Mouse (Mus musculus): ENCODE measurements around the gene Dmac2. TPM values are rescaled to one million over a fixed set of nuclear protein-coding genes. Genes with fewer than 3 reads are reported as not detected.

The Dmac2 gene
- total RNA-seq, 2 experiments from 2014 or later = 36.9 to 38.6 TPM

- no peak for DNase-seq
These were observed 36.6 kb downstream of the Dmac2 start for GRCm38 (mm10) chr7:25655601-25656428.

- DNase-seq = no peak
These were observed 38.6 kb downstream of the Dmac2 start for GRCm38 (mm10) chr7:25657785-25658184.

GRCm38 (mm10) chr7:25658657-25659472 lies 39.7 kb downstream of the Dmac2 start, which contains the start of the genes Bckdha and Exosc5:
Bckdha (minus strand) TSS chr7:25658981.
Exosc5 (plus strand) TSS chr7:25659164.
- peak; percentile 99 for DNase-seq

- DNase-seq = no peak
These were observed 47.2 kb downstream of the Dmac2 start for GRCm38 (mm10) chr7:25666381-25666780.

GRCm38 (mm10) chr7:25669158-25669557 lies 49.9 kb downstream of the Dmac2 start:
- no peak for DNase-seq

GRCm38 (mm10) chr7:25669631-25670030 lies 50.4 kb downstream of the Dmac2 start:
- no peak for DNase-seq

GRCm38 (mm10) chr7:25670096-25670495 lies 50.9 kb downstream of the Dmac2 start:
- DNase-seq = no peak

GRCm38 (mm10) chr7:25671686-25672085 lies 52.5 kb downstream of the Dmac2 start:
- no peak for DNase-seq

- DNase-seq = no peak
These were observed 53.2 kb downstream of the Dmac2 start for GRCm38 (mm10) chr7:25672442-25672841.

- DNase-seq = no peak
These were observed 55.1 kb downstream of the Dmac2 start for GRCm38 (mm10) chr7:25674297-25674696.

- no peak for DNase-seq
These were observed 55.6 kb downstream of the Dmac2 start, which contains the start of gene Tmem91 for GRCm38 (mm10) chr7:25674719-25675300. Tmem91 (minus strand) TSS chr7:25675166.

Other genes starting within 250 kb of the Dmac2 start
- gene Cnfn, start 249.7 kb upstream of the Dmac2 start, total RNA-seq (2021) = not detected
- gene Lipe, start 220.7 kb upstream of the Dmac2 start, total RNA-seq (2021) = 10 to 100 TPM; 12.8 to 42.6 TPM
- not detected for gene Cxcl17, start 206.5 kb upstream of the Dmac2 start, total RNA-seq (2021)
- 1 to 10 TPM; 4.1 to 5.2 TPM for gene Ceacam1, start 141.8 kb upstream of the Dmac2 start, total RNA-seq (2021)
- gene Ceacam2, start 79.6 kb upstream of the Dmac2 start, total RNA-seq (2021) = under 1 TPM; 0.49 to 0.59 TPM
- gene Erich4, start 3.5 kb upstream of the Dmac2 start, total RNA-seq (2021) = not detected
- 1 to 10 TPM in 1 of 2 experiments, under 1 TPM in 1; 0.87 to 1.5 TPM for gene B3gnt8, start 7.2 kb downstream of the Dmac2 start, total RNA-seq (2021)
- 10 to 100 TPM; 73.7 to 80.6 TPM for gene Bckdha, start 39.6 kb downstream of the Dmac2 start, total RNA-seq (2021)
- gene Exosc5, start 39.8 kb downstream of the Dmac2 start, total RNA-seq (2021) = 10 to 100 TPM; 19.5 to 20.8 TPM
- not detected for gene Tmem91, start 55.8 kb downstream of the Dmac2 start, total RNA-seq (2021)
- 1 to 10 TPM; 8.4 to 8.8 TPM for gene B9d2, start 61.4 kb downstream of the Dmac2 start, total RNA-seq (2021)
- 1 to 10 TPM; 6.3 to 7.2 TPM for gene Tgfb1, start 67.6 kb downstream of the Dmac2 start, total RNA-seq (2021)
- gene Ccdc97, start 99.7 kb downstream of the Dmac2 start, total RNA-seq (2021) = 10 to 100 TPM; 33.6 to 36.2 TPM
- gene Hnrnpul1, start 135.3 kb downstream of the Dmac2 start, total RNA-seq (2021) = 10 to 100 TPM; 55.3 to 57.2 TPM
- gene Axl, start 169.3 kb downstream of the Dmac2 start, total RNA-seq (2021) = 10 to 100 TPM; 41.1 to 42.4 TPM
- under 1 TPM; 0.13 to 0.16 TPM for gene Cyp2s1, start 197.5 kb downstream of the Dmac2 start, total RNA-seq (2021)